Mouse (Mus musculus) layer of hippocampus, adult 18-20 months (tissue): ENCODE results near the gene Bbc3. TPM values are rescaled to one million over a fixed set of nuclear protein-coding genes. Genes with fewer than 3 reads are reported as not detected.
A peak's percentile ranks its signal among the peaks of the same experiment; 100 is the strongest.
"Not testable (repeated sequence)": the region's sequence is repeated elsewhere in the genome, so short reads cannot be mapped to it uniquely, and the experiment has no call there.

Experiments used
- DNase-seq, 2 experiments: peaks; one replicate each; pipeline ENCODE4 v3.0.0; 2022; ENCODE audit warnings: low spot score in 2 of 2
- long read RNA-seq: library from polyadenylated mRNA; stranded (forward); transcript quantifications from one replicate; pipeline ENCODE4 v2.0.0, GENCODE M21; 2021
- total RNA-seq, 2 experiments: library from RNA; stranded (reverse); gene quantifications; 2 replicates each; pipeline ENCODE4 v1.2.3; 2021

The Bbc3 gene
- total RNA-seq = 10 to 100 TPM in 1 of 2 experiments, 1 to 10 TPM in 1; 8.2 to 12.4 TPM
- long read RNA-seq, partial matches to known transcripts = 0 of 12 reads
- long read RNA-seq, other reads (novel, unspliced or antisense) = 8 of 12 reads

DNA sequence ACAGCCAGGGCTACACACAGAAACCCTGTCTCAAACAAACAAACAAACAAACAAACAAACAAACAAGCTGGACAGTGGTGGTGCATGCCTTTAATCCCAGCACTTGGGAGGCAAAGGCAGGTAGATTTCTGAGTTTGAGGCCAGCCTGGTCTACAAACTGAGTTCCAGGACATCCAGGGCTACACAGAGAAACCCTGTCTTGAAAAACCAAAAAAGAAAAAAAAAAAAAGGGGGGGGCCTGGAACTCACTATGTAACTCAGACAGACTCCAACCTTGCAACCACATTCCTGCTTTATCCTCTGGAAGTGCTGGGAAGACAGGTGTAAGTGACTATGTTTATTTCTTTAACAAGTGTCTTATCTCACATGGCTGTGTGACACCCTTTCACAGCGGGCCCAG lies at the start of gene Bbc3:
TSS of gene Bbc3 (plus strand) at position 301 of the 400 bp plus-strand sequence.
- not testable (repeated sequence) for DNase-seq

DNA sequence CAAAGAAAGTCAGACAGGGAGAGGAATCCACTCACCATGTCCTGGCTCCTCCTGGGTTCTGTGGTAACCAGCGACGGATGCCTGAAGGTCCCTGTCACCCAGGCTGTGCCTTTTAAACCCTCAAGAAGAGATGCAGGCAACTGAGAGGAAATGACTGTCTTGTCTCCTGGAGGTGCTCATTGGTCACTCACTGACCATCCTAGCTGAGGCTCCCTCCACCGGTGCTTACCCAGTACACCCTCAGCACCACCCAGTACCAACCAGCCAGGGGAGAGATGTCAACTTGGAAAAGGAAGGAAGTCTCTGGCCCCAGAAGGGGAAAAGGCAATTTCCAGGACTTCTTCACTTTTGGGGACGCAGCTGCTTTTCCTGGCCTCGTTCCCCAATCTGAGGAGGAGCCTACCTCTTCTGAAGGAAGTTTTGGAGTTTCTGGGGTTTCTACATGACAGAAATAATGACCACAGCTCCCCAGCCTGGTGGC lies 49.0 kb upstream of the Bbc3 start, which contains the start of gene C5ar1:
TSS of gene C5ar1 (minus strand) at position 431 of the 481 bp plus-strand sequence.
- DNase-seq = no peak

DNA sequence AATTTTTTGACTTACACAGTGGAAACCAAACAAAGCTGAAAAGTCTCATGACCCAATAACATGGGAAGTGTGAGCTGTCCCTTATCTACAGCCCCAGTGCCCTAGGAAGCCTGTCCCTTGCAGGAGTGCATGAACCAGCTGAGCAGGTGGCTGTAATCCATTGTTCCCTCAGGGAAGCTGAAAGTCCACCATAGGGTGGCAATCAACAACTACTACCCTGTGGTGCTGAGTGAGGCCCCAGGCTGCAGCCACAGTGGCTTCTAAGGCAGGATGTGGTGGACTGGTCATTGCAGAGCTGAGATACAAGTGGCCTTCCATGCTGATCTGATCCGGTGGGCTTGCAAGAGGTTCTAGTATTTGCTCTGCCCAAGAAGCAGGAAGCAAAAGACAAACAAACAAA lies 47.1 kb upstream of the Bbc3 start:
- no peak for DNase-seq

DNA sequence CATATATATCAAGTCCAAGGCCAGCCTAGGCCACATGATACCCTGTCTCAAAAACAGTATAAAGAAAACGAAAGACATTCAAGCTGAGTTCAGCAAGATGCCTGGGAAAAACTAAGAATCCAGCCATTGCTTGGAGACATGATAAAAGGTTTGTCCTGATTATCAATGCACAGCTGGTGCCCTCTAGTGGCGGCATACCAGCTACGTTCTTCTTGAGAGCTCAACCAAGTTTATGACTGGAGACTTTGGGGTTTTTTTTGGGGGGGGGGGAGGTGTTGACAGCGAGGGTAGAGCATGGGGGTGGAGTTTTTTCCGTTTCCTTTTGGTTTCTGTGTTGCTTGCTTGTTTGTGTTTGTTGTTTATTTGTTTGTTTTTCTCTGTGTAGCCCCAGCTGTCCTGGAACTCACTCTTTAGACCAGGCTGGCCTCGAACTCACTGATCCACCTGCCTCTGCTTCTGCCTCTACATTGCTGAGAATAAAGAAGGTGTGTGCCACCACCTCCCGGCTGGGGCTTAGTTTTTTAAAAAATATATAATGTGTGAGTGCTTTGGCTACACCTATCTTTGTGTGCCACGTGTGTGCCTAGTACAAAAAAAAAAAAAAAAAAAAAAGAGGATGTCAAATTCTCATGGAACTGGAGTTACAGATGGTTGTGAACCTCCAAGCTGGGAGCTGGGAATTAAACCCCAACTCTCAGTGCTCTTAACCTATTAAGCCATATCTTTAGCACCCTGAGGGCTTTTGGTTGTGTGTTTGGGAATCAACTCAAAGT lies 45.0 kb upstream of the Bbc3 start:
- peak; percentile 50 to 86 for DNase-seq

DNA sequence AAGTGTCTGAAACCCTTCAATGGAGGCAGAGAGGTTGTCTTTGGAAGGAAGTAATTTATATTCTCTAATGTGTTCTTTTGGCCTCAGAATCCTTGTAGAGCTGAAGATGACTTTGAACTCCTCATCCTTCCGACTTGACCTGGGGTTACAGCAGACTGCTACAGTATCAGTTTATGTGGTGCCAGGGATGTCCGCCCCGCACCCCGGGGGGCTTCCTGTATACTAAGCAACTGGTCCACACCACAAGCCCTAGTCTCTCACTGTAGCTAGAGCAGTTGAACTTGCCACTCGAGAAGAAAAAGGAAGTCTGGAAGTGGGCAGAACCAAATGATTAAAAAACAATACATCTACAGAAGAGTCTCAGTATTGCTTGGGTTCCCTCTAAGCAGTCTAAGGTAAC lies 44.4 kb upstream of the Bbc3 start:
- DNase-seq = no peak

DNA sequence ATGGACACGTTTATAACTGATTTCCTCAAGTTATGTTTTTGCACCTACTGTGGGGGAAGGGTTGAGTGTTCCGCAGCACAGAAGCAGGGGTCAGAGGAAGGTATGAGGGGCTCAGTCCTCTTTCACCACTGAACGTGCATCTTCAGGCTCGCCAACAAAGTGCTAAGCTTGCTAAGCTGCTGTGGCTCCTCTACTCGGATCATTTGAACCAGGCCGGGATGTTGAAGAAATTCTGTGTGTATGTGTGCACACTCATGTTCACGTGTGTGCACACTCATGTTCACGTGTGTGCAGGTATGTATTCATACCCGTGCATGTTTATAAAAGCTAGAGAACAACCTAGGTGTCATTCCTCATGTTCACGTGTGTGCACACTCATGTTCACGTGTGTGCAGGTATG lies 42.3 kb upstream of the Bbc3 start:
- DNase-seq = no peak

DNA sequence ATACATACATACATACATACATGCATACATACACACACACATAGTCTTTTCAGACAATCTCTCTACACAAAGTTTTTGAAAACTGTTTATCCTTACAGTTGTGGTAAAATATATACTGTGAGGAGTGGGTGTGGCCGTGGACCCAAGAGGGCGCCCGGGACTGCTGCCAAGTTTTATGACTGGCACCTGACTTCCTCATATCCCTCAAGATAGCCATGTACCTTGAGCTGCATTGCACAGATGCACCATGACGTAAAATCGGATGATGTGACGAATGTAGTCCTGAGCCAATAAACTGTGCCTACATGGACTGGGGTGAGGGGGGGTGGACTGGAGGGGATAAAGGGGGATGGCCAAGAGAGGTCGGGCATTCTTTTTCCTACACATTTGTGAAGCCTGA lies 41.6 kb upstream of the Bbc3 start:
- DNase-seq = not testable (repeated sequence)

DNA sequence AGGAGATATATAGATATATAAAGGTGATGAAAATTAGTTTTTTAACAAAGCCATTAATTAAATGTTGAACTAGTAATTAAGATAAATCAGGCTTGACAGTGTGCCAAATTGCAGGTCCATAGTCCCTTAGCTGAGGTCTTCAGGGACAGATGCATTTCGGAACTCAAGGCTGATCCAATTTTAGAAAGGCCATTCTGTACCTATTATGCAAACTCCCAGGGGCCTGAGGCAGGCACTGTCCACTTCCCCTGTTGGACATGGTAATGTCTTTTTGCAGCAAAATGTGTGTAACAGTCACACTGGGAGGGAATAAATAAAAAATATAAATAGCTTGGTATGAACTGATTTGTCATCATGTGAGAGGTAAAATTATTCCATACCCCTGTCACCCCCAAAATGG lies 37.1 kb upstream of the Bbc3 start:
- DNase-seq = no peak

DNA sequence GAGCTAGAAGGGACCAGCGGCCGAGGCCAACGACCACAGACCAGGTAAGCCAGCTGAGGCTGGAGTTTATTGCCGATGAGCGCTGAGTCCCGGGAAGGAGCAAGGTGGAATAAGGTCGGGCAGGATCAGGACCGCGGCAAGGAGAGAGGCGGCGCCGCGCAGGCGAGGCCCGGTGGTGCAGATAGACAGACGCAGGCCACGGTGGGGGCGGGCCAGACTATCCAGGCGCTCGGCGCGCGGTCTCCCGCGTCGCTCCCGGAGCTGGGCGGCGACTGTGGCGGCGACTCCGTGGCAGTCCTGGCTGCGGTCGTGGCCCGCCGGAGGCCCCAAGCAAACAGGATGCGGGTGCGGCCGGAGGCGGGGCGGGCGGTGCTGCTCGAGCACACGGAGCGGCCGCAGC lies 35.5 kb upstream of the Bbc3 start:
- DNase-seq = peak; percentile 57 to 68

DNA sequence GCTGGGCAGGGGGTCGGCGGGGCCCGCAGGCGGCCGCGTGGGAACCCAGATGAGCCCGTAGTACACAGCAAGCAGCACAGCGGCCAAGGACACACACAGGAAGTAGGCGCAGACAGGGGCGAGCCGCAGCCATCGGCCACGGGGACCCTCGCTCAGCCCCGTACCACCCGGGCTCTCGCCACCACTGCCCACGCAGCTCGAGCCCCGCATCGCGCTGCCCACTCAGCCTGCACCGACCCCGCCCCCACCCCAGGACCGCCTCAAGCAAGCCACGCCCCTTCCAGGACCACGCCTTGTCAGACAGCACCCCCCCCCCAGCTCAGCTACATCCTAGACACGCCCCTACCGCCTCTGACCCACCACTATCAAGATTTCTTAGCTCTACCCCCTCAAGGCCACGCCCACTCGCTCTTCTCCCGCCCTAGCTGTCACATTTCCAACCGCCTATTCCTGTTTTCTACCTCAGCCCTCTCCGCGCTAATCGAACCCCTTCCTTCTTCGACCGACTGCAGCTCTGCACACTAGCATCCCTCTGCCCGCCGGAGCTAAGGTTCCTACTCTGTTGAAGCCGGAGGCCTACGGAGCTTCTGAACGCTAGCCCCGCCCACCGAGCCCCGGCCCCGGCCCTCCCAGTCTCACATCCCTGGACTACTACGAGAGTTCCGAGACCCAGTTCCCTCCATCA lies 35.0 kb upstream of the Bbc3 start, which contains the start of gene Inafm1:
TSS of gene Inafm1 (minus strand) at position 537 of the 685 bp plus-strand sequence.
- DNase-seq = peak; percentile 74 to 86

DNA sequence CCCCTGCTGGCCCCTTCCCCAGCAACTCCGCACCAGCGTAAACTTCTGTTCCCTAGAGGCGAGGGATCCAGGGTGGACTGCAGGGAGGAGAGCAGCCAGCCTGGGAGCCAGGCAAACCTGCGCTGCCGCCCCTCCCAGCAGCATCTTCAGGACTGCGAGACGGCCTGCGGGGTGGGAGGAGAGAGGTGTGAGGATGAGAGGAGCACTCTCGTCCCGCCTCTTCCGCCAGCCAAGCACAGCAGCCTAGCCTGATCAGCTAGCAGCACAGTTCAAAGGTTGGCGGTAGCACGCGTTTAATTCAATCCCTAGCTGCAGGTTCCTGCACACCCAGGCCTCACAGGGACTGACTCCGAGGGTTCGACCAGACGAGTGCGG lies 34.4 kb upstream of the Bbc3 start:
- peak; percentile 46 to 51 for DNase-seq

DNA sequence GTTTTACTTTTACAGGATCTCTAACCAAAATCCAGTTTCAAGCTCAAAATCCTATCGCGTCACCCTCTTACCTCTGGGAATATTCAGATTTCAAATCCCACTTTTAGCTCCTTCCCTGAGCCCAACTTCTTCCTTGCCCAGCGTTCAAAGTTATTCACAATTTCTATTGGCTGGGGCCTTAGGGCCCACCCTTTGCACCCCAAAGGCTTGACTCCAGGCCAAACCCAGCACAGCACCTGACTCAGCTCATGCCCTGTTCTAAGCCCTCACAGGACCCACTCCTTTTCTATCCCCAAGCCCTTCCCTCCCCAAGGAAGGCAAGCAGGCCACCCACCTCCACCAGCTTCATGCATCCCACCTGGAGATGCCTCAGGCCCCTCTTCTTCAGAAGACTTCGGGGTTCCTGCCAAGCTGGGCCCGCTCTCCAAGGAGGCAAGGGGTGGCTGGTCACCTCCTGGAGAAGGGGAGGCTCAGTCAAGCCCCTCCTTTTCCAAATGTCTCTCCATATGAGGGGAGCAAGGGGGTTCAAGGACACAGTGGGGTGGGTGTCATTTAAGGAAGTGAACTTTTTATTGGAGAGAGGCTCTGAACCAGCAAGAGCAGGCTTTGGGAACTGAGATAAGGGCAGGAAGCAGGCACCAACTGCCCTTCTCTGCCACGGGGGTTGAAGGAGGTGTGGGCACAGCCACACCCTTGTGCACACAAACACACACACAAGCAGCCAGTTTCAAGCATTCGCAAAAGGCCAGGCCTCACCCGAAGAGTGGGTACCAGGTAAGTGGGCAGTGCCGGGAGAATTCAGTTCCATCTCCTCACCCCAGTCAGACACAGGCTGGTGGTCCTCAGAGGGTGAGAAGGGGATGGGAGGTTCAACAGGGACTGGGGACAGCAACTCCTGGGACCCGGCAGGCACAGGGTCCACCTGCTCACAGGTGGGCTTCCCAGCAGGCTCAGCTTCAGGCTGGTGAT lies 33.0 kb upstream of the Bbc3 start:
- no peak for DNase-seq

DNA sequence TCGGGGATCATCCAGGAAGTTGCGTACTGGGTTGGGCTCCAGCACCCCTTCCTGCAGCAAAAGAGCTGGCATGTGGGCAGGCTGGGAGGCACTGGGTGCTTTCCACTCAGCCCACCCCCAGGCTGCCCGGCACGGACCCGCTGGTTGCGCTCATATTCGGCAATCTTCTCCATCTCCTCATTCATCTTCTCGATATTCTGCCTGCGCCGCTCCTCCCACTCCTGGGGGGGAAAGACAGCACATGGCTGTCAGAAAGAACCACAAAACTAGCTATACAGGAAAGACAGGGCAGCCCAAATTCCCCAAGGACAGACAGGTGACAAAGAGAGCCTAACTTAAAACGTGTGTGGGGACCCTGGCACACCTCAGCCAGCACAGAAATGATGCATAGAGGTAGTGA lies 27.5 kb upstream of the Bbc3 start:
- DNase-seq = no peak

DNA sequence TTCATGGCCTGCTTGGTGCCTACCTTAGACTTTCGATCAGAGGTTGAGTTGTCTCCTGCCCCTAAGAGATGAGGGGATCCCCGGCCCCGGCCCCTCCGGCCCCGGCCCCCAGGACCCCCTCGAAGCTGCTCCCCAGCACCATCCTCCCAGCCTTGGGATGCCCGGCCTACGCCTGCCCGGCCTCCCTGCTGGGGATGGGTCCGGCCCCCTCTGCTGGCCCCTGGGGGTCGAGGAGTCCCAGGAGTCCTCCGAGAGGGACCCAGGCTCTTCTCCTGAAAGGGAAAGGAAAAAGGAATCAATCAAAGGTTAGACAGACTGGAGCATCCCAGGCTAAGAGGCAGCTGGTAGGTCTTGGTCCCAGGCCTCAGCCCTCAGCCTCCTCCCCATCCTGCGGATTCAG lies 25.9 kb upstream of the Bbc3 start:
- DNase-seq = no peak

DNA sequence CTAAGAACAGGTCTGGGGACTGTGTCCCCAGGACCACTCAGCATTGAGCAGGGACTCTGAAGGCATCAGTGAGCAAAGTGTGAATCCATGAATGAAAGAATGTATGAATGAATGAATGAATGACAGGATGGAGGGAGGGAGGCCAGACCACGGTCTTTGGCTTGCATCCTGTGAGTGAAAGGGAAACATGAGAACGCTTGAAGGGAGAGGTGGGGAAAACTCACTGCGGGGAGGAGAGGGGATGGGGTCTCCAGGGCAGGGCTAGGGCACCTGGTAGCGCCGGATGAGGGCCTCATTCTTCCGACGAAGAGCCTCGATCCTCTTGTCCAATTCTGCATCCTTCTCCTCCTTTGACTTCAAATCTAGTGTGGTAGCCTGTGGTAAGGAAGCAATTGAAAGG lies 24.2 kb upstream of the Bbc3 start:
- DNase-seq = no peak

DNA sequence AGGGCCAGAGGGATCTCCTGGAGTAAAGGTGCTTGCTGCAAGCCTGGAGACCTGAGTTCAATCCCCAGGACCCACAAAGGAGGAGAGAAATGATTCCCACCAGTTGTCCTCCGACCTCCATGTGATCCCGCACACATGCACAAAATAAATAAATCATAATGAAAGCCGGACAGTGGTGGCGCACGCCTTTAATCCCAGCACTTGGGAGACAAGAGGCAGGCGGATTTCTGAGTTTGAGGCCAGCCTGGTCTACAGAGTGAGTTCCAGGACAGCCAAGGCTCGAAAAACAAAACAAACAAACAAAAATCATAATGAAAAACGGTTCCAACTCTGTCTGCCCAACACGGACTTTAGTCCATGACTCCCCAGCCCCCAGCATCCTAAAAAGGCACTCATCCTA lies 23.3 kb upstream of the Bbc3 start:
- DNase-seq = no peak

DNA sequence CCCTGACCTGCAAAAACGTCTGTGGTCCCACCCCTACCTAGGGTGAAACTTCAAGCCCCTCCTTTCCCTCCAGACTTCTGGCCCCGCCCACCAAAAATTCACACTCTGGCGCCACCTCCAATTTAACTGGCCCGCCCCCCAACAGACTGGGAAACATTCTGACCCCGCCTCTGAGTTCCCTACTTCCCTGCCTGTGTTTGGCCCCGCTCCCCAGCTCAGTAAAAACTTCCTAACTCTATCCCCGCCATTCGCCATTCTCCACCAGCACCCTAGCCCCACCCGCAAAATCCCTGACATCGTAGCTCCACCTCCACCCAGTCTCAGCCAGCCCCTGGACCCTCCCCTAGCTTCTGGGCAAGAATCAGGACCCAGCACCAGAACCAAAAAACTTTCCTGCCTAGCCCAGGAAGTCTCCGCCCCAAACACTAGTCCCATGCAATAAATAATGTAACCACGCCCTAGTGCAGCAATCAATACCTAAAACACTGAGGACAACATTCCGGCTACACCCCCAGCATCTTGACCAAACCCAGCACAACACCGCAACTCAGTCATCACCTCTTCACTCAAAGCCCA lies 22.7 kb upstream of the Bbc3 start:
- DNase-seq = peak; percentile 45 to 46

DNA sequence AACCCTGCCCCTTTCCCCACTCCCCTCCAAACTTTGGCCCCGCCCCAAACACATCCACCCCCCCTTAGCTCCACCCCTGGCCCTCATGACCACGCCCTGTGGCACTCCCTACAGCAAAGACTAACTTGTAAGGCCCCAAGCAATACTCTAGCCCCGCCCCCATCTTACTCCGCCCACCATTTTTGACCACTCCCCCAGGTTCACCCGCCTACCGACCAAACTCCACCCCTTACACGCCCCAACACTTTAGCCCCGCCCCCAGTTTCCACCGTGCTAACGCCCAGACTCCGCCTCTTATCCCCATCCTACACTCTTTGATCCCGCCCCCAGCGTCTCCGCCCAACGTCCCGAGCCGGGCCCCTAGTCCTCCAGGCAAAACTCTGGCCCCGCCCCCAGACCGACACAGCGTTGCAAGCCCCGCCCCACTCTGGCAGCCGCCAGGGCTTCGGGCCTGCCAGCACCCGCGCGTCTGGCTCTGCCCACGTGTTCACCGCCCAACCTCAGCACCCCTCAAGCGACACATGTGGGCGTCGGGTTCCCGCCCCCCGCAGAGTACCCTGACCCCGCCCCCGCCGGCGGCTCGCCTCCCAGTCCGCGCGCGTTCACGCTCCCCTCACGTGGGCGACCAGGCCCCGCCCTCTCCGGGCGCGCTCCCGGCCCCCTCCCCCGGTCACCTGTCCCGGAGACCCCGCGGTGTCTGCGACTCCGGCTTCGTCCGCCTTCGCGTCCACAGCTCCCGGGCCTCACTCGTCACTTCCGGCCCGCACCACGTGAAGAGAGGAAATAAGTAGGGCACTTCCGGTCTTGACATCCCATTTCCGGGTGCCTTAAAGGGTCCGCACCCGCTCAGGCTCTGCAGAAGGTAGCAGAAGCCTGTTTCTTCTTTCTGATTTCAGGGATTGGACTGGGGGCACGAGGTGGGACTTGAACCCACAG lies 21.9 kb upstream of the Bbc3 start, which contains the start of gene Ccdc9:
TSS of gene Ccdc9 (minus strand) at position 770 of the 936 bp plus-strand sequence.
- peak; percentile 99 for DNase-seq

DNA sequence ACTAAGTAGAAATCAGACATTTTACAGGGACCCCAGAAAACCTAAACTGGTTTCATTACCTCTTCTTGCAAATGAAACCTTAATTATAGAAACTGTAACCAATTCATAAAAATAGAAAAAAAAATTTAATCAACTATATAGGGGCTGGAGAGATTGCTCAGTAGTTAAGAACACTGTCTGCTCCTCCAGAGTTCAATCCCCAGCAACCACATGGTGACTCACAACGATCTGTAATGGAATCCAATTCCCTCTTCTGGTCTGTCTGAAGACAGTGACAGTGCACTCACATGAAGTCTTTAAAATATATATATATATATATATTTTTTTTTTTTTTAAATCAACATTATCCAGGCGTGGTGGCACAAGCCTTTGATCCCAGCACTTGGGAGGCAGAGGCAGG lies 21.2 kb upstream of the Bbc3 start:
- DNase-seq = no peak

DNA sequence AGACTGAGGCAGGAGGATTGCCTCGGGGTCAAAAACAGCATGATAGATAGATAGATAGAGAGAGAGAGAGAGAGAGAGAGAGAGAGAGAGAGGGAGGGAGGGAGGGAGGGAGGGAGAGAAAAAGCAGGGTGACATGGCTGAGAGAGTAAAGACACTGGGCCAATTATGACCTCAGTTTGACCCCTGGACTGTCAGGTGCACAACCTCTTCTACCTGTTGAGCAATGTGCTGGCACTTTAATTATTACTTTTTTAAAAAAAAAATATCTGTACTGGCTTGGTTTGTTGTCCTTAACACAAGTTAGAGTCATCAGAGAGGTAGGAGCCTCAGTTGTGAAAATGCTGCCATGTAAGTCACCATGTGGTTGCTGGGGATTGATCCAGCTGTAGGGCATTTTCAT lies 20.4 kb upstream of the Bbc3 start:
- DNase-seq = no peak
